Mouse (Mus musculus) heart, adult 11 months (tissue): ENCODE measurements around the gene H2-DMa.

Experiments used
- DNase-seq: peaks from one replicate; pipeline ENCODE4 v3.0.0; 2022

The H2-DMa gene

GRCm38 (mm10) chr17:34119249-34120179 lies at the start of gene H2-DMa:
Gene H2-DMa (plus strand): TSS chr17:34119541.
- DNase-seq: peak; percentile 100

DNA sequence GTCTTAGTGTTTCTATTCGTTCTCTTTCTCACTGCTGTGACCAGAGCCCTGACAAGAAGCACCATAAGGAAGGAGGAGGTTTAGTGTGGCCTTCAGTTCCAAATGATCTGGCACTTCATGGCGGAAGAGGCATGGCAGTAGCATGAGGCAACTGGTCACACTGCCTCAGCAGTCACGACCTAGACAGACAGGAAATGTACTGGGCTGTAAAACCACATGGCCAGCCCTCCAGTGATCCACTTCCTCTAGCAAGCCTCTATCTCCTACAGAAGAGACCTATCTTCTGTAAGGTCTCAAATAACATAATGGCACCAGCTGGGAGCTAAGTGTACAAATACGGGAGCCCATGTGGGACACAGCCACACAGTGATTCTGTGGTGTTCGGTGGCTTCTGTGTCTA lies 47.2 kb upstream of the H2-DMa start:
- DNase-seq: no peak

- no peak for DNase-seq
Observed at GRCm38 (mm10) chr17:34075271-34075670, 44.1 kb upstream of the H2-DMa start.

GRCm38 (mm10) chr17:34077549-34077948 lies 41.8 kb upstream of the H2-DMa start:
- DNase-seq: no peak

DNA sequence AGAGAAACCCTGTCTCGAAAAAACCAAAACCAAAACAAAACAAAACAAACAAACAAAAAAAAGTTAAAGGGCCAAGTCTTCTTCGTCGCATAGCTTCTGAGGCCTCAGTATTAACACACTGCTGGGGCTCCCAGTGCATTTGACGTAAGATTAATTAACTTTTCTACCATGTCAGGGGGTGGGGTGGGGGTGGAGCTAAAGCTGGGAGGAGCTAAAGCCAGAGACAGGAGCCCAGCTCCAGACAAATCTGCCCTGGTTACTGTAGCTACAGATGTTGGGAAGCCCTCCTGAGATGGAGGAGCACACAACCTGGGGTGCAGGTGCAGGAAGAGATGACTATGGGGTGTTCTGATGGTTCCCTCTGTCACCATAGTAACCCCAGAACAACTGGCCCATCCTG lies 41.2 kb upstream of the H2-DMa start:
- DNase-seq: no peak

- DNase-seq: no peak
Observed at GRCm38 (mm10) chr17:34079002-34079401, 40.3 kb upstream of the H2-DMa start.

DNA sequence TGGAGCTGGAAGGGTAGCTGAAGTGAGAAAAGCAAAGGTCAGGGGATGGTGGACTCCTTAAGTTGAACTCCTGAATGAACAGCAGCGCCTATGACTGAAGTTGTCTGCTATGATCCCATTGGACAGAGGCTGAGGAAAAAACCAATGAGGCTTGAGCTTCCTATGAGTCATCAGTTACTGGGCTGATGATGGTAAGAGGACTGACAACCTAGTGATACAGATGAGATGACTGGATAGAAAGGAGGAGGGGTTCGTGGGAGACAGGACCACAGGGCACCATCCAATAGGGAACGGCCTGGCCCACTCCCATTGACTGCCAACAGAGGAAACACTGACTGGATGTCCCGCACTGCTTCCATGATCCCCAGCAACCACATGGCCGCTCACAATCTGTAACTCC lies 39.7 kb upstream of the H2-DMa start:
- peak; percentile 92 for DNase-seq

- no peak for DNase-seq
Observed at GRCm38 (mm10) chr17:34083104-34083503, 36.2 kb upstream of the H2-DMa start.

- DNase-seq: no peak
Observed at GRCm38 (mm10) chr17:34087386-34087785, 32.0 kb upstream of the H2-DMa start.

DNA sequence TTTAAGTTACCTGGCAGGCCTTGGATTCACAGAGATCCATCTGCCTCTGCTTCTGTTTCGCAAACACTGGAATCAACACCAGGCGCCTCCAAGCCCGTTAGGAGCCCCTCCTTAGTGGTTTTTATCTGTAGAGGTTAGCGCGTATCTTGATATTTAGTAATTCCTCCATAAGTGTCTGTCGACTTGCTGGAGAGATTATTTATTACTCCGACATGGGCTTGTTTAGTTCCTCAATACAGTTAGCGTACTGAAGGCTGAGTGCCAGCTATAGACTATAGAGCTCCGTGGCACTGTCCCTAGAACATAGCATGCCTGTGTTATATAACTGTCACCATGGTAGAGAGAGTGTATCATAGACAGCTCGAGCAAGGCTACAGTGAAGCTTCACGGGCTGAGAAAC lies 31.2 kb upstream of the H2-DMa start:
- no peak for DNase-seq

DNA sequence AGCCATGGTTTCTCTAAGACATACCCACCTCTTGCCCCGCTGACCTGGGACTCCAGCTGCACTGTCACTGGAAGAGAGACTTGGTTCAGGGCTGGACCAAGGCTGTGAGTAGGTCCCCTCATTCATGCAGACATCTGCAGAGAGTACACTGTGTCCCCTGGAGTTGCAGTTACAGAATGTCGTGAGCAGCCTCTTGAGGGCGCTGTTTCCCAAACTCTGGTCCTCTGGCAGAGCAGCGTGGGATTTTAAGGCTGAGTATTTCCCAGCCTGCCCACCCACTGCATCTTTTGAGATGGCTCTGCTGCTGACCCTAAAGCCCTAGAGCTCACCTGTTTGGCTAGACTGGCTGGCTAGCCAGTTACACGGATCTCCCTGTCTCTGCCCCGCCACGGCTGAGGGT lies 28.4 kb upstream of the H2-DMa start:
- no peak for DNase-seq

- DNase-seq: no peak
Observed at GRCm38 (mm10) chr17:34092197-34092875, 27.0 kb upstream of the H2-DMa start, which contains the start of gene H2-Oa. Gene H2-Oa (plus strand): TSS chr17:34092340.

GRCm38 (mm10) chr17:34093199-34093874 lies 26.0 kb upstream of the H2-DMa start:
- DNase-seq: no peak

DNA sequence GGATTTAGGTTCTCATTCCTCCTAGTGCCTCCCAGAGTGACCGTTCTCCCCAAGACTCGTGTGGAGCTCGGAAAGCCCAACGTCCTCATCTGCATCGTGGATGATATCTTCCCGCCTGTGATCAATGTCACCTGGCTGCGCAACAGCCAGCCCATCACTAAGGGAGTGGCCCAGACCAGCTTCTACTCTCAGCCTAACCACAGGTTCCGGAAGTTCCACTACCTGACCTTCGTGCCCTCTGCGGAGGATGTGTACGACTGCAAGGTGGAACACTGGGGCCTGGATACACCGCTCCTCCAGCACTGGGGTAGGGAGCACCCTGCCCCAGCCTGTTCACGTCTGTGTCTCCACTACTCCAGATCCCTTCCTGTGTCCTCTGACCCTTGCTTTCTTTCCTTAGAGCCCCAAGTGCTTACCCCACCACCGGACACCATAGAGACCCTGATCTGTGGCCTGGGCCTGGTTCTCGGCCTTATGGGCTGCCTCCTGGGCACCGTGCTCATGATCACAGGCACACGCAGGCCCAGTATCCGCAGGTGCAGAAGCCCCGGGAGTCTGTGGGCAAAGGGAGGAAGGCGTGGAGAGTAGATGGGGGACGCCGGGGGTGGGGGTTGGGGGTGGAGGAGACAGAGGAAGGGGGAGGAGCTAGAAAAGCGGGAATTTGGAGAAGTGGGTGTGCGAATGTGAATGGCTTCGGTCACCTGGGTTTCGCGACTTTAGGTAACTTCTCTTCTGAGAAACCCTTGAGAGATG lies 24.9 kb upstream of the H2-DMa start:
- DNase-seq: no peak

- no peak for DNase-seq
Observed at GRCm38 (mm10) chr17:34096497-34097010, 22.8 kb upstream of the H2-DMa start.

- DNase-seq: no peak
Observed at GRCm38 (mm10) chr17:34097272-34097671, 22.1 kb upstream of the H2-DMa start.

- DNase-seq: no peak
Observed at GRCm38 (mm10) chr17:34098709-34099479, 20.4 kb upstream of the H2-DMa start.

DNA sequence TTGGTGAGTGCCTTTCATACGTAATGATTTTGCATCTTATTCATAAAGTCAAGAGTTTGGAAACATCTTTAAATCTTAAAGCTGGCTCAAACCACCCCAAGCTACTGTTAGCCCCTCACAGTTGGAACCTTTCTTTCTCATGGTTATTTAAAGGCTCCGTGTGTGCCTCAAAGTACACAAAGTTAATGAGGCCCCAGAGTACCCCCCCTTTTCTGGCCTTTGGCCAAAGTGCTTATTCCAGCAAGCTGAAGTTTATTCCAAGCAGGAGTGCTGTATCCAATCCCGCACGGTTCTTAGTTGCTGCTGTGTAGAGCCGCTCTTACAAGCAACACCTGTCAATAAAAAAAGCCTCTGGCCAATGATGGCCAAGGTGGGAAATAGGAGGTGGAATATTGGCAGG lies 19.8 kb upstream of the H2-DMa start:
- no peak for DNase-seq

GRCm38 (mm10) chr17:34101185-34101584 lies 18.2 kb upstream of the H2-DMa start:
- DNase-seq: no peak

DNA sequence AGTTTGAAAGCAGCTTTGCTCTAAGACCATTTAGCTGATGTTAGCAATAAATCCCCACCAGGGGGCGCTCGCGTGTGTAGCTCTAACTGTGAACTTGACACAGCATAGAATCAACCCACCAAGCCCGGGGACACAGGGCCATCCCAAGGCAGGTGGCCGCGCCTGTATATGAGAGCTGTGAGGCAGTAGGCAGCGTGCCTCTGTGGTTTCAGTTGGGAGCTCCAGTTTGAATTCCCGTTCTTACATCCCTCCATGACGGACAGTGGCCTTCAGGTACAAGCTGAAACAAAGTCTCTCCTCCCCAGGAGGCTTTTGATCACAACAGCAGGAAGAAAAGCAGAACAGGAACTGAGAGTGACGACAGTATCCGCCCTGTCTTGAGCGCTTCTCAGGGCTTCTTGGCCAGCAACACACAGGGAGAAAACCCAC lies 17.7 kb upstream of the H2-DMa start:
- peak; percentile 98 for DNase-seq

GRCm38 (mm10) chr17:34102831-34103230 lies 16.5 kb upstream of the H2-DMa start:
- DNase-seq: no peak

GRCm38 (mm10) chr17:34104804-34105203 lies 14.5 kb upstream of the H2-DMa start:
- DNase-seq: no peak
